Mouse (Mus musculus) right cerebral cortex, adult 2 months (tissue): Measurements from ENCODE around the gene Ccl17.

Source experiments
- DNase-seq, 2 experiments: peaks; one replicate each; pipeline ENCODE4 v3.0.0; 2021 to 2022; ENCODE audit warnings: low spot score in 2 of 2

Ccl17 gene

GRCm38 (mm10) chr8:94789256-94789955 lies 20.8 kb upstream of the Ccl17 start:
- no peak for DNase-seq

GRCm38 (mm10) chr8:94794368-94794767 lies 15.9 kb upstream of the Ccl17 start:
- no peak for DNase-seq

GRCm38 (mm10) chr8:94794782-94795181 lies 15.5 kb upstream of the Ccl17 start:
- no peak for DNase-seq

GRCm38 (mm10) chr8:94800278-94800968 lies 9.8 kb upstream of the Ccl17 start:
- DNase-seq = peak; percentile 71 to 72

- DNase-seq = peak; percentile 78 to 80
Measured at GRCm38 (mm10) chr8:94801293-94802095, 8.8 kb upstream of the Ccl17 start.

GRCm38 (mm10) chr8:94802375-94802774 lies 7.9 kb upstream of the Ccl17 start:
- no peak for DNase-seq

- peak; percentile 57 to 67 for DNase-seq
Measured at GRCm38 (mm10) chr8:94803551-94803950, 6.7 kb upstream of the Ccl17 start.

- DNase-seq = no peak
Measured at GRCm38 (mm10) chr8:94804546-94805340, 5.5 kb upstream of the Ccl17 start.

- DNase-seq = no peak
Measured at GRCm38 (mm10) chr8:94805811-94806210, 4.4 kb upstream of the Ccl17 start.

GRCm38 (mm10) chr8:94807506-94807905 lies 2.7 kb upstream of the Ccl17 start:
- no peak for DNase-seq

GRCm38 (mm10) chr8:94808372-94808771 lies 1.9 kb upstream of the Ccl17 start:
- no peak for DNase-seq

- no peak for DNase-seq
Measured at GRCm38 (mm10) chr8:94810855-94811254, 602 bp downstream of the Ccl17 start.

GRCm38 (mm10) chr8:94811654-94812053 lies 1.4 kb downstream of the Ccl17 start:
- no peak for DNase-seq

GRCm38 (mm10) chr8:94812645-94813098 lies 2.4 kb downstream of the Ccl17 start:
- peak; percentile 96 to 99 for DNase-seq

- DNase-seq = no peak
Measured at GRCm38 (mm10) chr8:94814556-94814955, 4.3 kb downstream of the Ccl17 start.

- DNase-seq = no peak
Measured at GRCm38 (mm10) chr8:94817933-94818332, 7.7 kb downstream of the Ccl17 start.

GRCm38 (mm10) chr8:94819671-94820179 lies 9.5 kb downstream of the Ccl17 start:
- no peak for DNase-seq

GRCm38 (mm10) chr8:94820553-94820952 lies 10.3 kb downstream of the Ccl17 start:
- DNase-seq = no peak

- DNase-seq = no peak
Measured at GRCm38 (mm10) chr8:94821381-94821780, 11.1 kb downstream of the Ccl17 start.

- DNase-seq = peak; percentile 70 to 71
Measured at GRCm38 (mm10) chr8:94822637-94823560, 12.6 kb downstream of the Ccl17 start.
